Mouse (Mus musculus) lung, postnatal 25 days (tissue): ENCODE data around the gene Zfp981.
"Not testable (repeated sequence)": the region's sequence is repeated elsewhere in the genome, so short reads cannot be mapped to it uniquely, and the experiment has no call there.

Source experiments
- DNase-seq: peaks from one replicate; pipeline ENCODE4 v3.0.0; 2022; ENCODE audit warnings: low spot score

Gene Zfp981

GRCm38 (mm10) chr4:146485183-146485939, 16.5 kb upstream of the Zfp981 start:
- not testable (repeated sequence) for DNase-seq

DNA sequence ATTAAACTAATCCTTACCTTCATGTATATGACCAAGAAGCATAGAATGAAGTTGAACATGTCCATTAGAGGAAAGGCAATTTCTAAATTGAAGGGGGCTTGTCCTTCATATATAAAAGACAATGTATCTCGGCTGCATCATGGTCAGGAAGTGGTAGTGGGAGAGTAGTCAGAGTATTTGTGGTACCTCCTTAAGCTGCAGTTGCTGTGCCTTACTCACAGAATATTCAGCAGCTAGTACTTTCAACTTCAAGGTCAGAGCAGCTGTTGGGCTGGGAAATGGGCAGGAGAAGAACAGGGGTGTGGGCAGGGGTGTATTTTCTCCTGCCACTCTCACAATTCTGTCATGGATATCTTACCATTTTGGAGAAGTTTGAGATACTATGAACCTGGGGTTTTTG, 15.1 kb upstream of the Zfp981 start:
- not testable (repeated sequence) for DNase-seq

DNA sequence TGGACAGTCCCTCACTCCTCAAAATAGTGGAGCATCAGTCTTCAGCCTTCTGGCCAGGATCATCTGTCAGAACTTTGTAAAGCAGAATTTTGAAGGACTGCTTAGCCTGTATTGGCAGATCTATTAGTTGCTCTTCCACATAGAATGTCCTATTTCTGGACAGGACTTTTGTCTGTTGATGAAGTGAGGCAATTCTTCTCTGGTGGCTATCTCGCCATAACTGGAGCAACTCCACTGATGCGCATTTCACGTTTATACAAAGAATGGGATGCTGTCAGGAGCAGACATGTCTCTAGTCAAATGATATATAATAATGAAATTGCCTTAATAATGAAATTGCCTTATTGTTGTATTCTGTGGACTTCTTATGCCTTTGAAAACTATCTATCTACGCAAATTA, 12.6 kb upstream of the Zfp981 start:
- DNase-seq, result not testable (repeated sequence)

GRCm38 (mm10) chr4:146491993-146492392, 9.8 kb upstream of the Zfp981 start:
- not testable (repeated sequence) for DNase-seq

- no peak for DNase-seq
These were observed 9.4 kb upstream of the Zfp981 start for GRCm38 (mm10) chr4:146492439-146492838.

- DNase-seq, result no peak
These were observed 9.0 kb upstream of the Zfp981 start for GRCm38 (mm10) chr4:146492851-146493250.

DNA sequence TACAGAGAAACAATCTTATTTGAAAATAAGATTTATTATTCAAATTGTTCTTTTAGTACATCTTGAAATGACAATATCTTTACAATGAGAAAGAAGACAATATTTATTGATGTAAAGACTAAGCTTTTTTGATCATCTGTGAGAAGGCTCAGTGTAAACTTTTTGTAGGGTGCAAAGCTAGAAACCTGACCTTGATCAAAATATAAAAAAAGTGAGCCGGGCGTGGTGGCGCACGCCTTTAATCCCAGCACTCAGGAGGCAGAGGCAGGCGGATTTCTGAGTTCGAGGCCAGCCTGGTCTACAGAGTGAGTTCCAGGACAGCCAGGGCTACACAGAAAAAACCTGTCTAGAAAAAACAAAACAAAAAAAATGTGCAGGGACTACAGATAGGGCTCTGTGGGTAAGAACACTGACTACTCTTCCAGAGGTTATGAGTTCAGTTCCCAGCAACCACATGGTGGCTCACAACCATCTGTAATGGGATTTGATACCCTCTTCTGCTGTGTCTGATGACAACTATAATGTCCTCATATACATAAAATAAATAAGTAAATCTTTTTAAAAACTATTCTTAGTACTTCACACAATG, 8.4 kb upstream of the Zfp981 start:
- not testable (repeated sequence) for DNase-seq

DNA sequence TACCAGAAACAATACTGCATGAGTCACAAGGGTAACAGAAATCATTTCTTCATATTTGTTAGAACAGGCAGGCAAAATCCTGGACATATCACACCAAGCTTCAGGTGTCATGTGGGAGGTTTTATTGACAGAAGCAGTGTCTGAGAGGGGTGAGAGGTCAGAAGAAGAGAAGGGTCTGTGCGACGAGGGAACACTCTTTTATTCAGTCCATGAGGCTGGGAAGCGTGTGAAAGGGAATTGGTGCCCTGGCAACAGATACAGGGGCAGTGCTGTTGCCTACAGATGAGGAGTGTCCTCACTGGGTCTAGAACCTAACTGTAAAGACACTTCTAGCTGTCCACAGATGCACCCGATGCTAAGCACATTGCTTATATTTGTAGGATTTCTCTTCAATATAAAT, 6.8 kb upstream of the Zfp981 start:
- no peak for DNase-seq

DNA sequence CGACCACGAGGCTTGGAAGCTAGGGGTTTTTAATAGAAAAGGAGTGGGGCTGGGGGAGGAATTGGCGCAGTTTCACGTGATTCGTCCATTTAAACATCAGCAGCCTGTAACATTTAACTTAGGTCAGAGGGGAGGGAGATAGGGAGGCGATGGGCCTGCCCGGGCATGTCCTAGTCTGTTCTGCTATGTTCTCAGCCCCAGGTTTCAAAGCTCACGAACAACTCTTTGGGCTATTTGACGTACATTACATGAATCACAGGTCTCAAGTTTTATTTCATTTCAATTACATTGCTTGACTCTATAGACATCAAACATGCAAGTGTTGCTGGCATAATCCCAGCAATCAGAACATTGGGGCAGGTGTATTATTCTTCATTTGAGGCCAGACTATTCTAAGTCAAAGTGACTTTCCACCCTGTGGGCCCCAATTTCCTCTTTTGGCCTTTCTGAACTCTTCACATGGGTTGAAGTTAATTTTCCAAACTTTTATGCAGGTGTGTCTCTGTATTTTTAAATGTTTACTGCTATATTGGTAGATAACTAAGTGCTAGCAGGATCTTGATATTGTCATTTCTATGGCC, 4.0 kb upstream of the Zfp981 start:
- DNase-seq, result not testable (repeated sequence)

- DNase-seq, result not testable (repeated sequence)
These were observed 7.2 kb downstream of the Zfp981 start for GRCm38 (mm10) chr4:146509029-146509428.

GRCm38 (mm10) chr4:146511871-146512270, 10.0 kb downstream of the Zfp981 start:
- not testable (repeated sequence) for DNase-seq

GRCm38 (mm10) chr4:146516474-146516873, 14.6 kb downstream of the Zfp981 start:
- no peak for DNase-seq

- DNase-seq, result not testable (repeated sequence)
These were observed 15.3 kb downstream of the Zfp981 start for GRCm38 (mm10) chr4:146517150-146517549.

DNA sequence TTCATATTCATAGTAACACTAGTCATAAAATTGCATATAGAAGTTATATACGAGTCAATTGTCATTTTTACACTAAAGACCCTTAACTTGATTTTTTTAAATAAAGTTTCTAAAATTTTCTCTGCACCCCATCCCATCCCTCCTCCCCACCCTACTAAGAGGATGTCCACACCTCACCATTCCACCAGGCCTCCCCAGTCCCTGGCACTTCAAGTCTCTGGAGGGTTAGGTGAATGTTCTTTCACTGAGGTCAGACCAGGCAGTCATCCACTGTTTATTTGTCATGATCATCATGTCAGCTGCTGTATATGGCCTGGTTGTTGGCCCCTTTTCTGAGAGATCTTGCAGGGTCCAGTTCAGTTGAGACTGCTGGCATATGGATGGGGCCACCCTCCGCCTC, 18.9 kb downstream of the Zfp981 start:
- no peak for DNase-seq

DNA sequence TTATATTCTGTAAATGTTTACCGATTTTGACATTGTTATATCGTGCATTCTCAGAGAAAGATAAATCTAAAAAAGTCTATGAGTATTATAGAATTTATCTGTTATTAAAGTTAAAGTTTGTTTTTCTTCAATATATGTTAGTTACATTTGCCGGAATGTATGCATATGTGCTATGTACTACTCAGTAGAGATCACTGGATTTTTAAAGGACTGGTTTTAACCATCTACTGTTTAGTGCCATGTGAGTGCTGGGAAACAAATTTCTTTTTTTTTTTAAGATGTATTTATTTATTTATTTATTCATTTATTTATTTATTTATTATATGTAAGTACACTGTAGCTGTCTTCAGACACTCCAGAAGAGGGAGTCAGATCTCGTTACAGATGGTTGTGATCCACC, 32.7 kb downstream of the Zfp981 start:
- DNase-seq, result no peak

- no peak for DNase-seq
These were observed 34.1 kb downstream of the Zfp981 start for GRCm38 (mm10) chr4:146535883-146536282.

DNA sequence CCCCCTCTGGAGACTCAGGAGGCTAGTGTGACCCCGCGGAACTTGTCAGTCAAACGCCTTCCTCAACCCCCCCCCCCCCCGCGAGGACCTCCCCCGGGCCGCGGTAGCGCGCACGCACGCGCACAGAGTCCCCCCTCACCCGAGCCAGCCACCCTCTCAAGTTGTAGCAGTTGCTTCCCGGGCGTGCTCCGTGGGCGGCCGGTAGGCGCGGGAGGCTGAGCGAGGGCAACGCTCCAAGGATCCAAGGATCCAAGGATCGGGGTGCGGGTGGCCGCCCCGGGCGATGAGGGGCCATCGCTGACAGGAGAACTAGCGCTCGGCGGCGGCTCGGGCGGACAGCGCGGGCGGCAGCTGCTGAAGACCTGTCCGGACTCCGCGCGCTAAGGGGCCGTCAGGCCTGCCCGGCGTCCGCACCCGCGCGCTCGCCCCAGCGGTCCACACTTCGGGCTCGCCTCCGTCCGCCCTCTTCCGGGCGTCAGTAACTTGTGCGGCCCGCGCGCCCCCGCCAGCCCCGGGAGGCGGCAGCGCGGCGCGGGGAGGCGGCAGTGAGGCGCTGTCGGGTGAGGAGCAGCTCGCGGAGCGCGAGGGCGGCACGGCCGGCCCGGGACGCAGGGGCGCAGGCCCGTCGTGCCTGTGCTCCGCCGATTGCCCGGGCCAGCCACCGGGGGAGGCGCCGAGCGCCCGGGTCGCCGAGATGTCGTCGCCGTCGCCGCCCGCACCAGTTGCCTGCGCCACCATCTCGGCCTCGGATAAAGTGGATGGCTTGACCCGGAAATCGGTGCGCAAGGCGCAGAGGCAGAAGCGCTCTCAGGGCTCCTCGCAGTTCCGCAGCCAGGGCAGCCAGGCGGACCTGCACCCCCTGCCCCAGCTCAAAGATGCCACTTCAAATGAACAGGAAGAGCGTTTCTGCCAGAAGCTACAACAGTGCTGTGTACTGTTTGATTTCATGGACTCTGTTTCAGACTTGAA, 78.4 kb downstream of the Zfp981 start:
- not testable (repeated sequence) for DNase-seq
